Mouse (Mus musculus): Measurements from ENCODE around the gene Pde10a.

Pde10a gene

GRCm38 (mm10) chr17:8525971-8526740 is 984 bp downstream of the Pde10a start:
- no peak for DNase-seq (ENCODE audit: low read depth, low spot score)

GRCm38 (mm10) chr17:8526815-8527261 is 1.7 kb downstream of the Pde10a start:
- DNase-seq (ENCODE audit: low read depth, low spot score) = no peak

GRCm38 (mm10) chr17:8528641-8529040 is 3.5 kb downstream of the Pde10a start:
- DNase-seq (ENCODE audit: low read depth, low spot score) = no peak

- DNase-seq (ENCODE audit: low read depth, low spot score) = no peak
These were observed 7.4 kb downstream of the Pde10a start for GRCm38 (mm10) chr17:8532609-8533008.

- DNase-seq (ENCODE audit: low read depth, low spot score) = peak; percentile 45
These were observed 8.7 kb downstream of the Pde10a start for GRCm38 (mm10) chr17:8533828-8534227.

GRCm38 (mm10) chr17:8536522-8536921 is 11.3 kb downstream of the Pde10a start:
- DNase-seq (ENCODE audit: low read depth, low spot score) = no peak

- DNase-seq (ENCODE audit: low read depth, low spot score) = peak; percentile 39
These were observed 12.9 kb downstream of the Pde10a start for GRCm38 (mm10) chr17:8538102-8538501.

- DNase-seq (ENCODE audit: low read depth, low spot score) = no peak
These were observed 16.9 kb downstream of the Pde10a start for GRCm38 (mm10) chr17:8541974-8542538.

- DNase-seq (ENCODE audit: low read depth, low spot score) = no peak
These were observed 21.2 kb downstream of the Pde10a start for GRCm38 (mm10) chr17:8546366-8546765.

- DNase-seq (ENCODE audit: low read depth, low spot score) = no peak
These were observed 23.6 kb downstream of the Pde10a start for GRCm38 (mm10) chr17:8548733-8549132.

GRCm38 (mm10) chr17:8551641-8552040 is 26.5 kb downstream of the Pde10a start:
- no peak for DNase-seq (ENCODE audit: low read depth, low spot score)

- DNase-seq (ENCODE audit: low read depth, low spot score) = no peak
These were observed 27.3 kb downstream of the Pde10a start for GRCm38 (mm10) chr17:8552346-8553035.

- DNase-seq (ENCODE audit: low read depth, low spot score) = no peak
These were observed 28.4 kb downstream of the Pde10a start for GRCm38 (mm10) chr17:8553601-8554000.

- DNase-seq (ENCODE audit: low read depth, low spot score) = no peak
These were observed 29.0 kb downstream of the Pde10a start for GRCm38 (mm10) chr17:8554219-8554618.

- DNase-seq (ENCODE audit: low read depth, low spot score) = no peak
These were observed 30.6 kb downstream of the Pde10a start for GRCm38 (mm10) chr17:8555785-8556184.

GRCm38 (mm10) chr17:8556223-8556622 is 31.1 kb downstream of the Pde10a start:
- DNase-seq (ENCODE audit: low read depth, low spot score) = no peak

- DNase-seq (ENCODE audit: low read depth, low spot score) = no peak
These were observed 32.8 kb downstream of the Pde10a start for GRCm38 (mm10) chr17:8557926-8558325.

GRCm38 (mm10) chr17:8562101-8562885 is 37.1 kb downstream of the Pde10a start:
- no peak for DNase-seq (ENCODE audit: low read depth, low spot score)

- no peak for DNase-seq (ENCODE audit: low read depth, low spot score)
These were observed 37.7 kb downstream of the Pde10a start for GRCm38 (mm10) chr17:8562886-8563280.

GRCm38 (mm10) chr17:8566850-8567249 is 41.7 kb downstream of the Pde10a start, which contains the start of gene Gm17087:
Gene Gm17087, minus strand, starts transcription at chr17:8566950.
- DNase-seq (ENCODE audit: low read depth, low spot score) = no peak

- DNase-seq (ENCODE audit: low read depth, low spot score) = no peak
These were observed 48.5 kb downstream of the Pde10a start for GRCm38 (mm10) chr17:8573542-8574260.

All from A20 (cell line).